Mouse (Mus musculus): ENCODE data around the gene Oxct1. TPM values are rescaled to one million over a fixed set of nuclear protein-coding genes. Genes with fewer than 3 reads are reported as not detected.

Oxct1 gene
- total and polyA plus RNA-seq, 3 experiments: 304 to 1,524 (median 1,394) TPM

DNA sequence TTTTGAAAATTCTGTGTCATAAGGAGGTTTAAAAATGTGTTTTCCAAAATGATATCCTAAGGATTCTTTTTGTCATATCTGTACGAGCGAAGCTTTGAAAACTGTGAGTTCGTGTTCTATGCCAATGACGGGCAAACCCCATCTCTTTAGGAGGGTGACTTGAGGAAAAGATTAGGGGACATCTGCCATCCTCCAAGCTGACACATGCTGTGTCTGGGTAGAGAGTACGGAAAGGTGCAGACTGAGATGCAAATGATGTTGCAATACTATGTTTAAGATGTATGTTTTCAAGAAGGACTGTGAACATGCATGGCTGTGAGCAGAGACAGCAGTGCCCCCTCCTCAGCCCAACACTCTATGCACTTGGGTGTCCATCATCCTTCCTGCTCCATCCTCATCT lies 38.5 kb downstream of the Oxct1 start:
- TF ChIP-seq EP300 (IDR thresholded peaks at IDR 0.05; ENCODE audit: insufficient read depth, low read depth, low read length): no peak
- TF ChIP-seq CTCF (IDR thresholded peaks at IDR 0.05): no peak
- no peak for TF ChIP-seq POLR2A (IDR thresholded peaks at IDR 0.05; ENCODE audit: insufficient read depth, low read depth, low read length)
- no peak overlapping the region for H3K9ac ChIP-seq (ENCODE audit: low read depth, low read length)
- intact Hi-C loops (cut with DNase I): no loop called here
- DNase-seq: no peak
- H3K27ac ChIP-seq: no peak overlapping the region; the same call in 1 of the 2 replicates
- H3K79me2 ChIP-seq (replicated peaks; ENCODE audit: control insufficient read depth, insufficient read depth, low read length): peaks cover 2% of the 10 kb centered on the region; the same call in 1 of the 2 replicates
- peaks cover 4% of the 10 kb centered on the region; the same call in 1 of the 2 replicates for H3K4me1 ChIP-seq (ENCODE audit: control insufficient read depth, insufficient read depth, low read length)
- peaks cover 27% of the 10 kb centered on the region for H3K36me3 ChIP-seq (ENCODE audit: control insufficient read depth, insufficient read depth, low read length)
- 91% methylated on average over 5 of the region's 5 CpGs for WGBS
- no peak overlapping the region for H3K4me3 ChIP-seq
- no peaks in the 10 kb centered on the region for H3K27me3 ChIP-seq (ENCODE audit: control insufficient read depth, insufficient read depth, low read length)

DNA sequence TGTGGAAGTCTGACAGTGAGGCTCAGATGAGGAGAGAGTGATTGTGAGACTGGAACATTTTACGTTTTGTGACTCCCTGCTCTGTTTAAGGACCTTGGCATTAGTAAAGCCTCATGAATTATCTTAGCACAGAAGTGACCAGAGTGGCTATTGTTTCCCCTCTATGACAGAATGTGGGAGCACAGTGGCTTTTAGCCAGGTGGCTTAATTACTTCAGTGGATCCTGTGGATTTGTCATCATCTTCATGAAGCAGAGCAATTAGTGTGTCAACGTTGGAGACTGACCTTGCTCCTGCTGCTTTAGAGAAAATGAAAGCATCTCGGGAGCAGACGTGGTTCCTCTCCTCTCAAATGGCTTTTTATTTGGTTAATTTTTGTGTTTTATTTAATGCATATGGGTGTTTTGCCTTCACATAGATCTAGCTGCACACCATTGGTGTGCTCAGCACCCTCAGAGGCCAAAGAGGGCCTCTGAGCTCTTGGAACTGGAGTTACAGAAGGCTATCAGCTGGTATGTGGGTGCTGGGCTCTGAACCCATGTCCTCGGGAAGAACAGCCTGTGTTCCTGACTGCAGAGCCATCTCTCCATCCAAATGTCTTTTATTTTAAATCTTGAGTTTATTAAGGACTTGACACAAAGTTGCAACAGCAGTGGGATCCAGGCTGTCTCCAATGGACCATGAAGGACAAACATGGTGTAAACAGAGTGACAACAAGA lies 41.2 kb downstream of the Oxct1 start:
- Histone ChIP-seq H3K79me2 (replicated peaks; ENCODE audit: control insufficient read depth, insufficient read depth, low read length) (peaks cover 2% of the 10 kb centered on the region; the same call in 1 of the 2 replicates), H3K27me3 (ENCODE audit: control insufficient read depth, insufficient read depth, low read length) (no peaks in the 10 kb centered on the region), H3K36me3 (ENCODE audit: control insufficient read depth, insufficient read depth, low read length) (peaks cover 23% of the 10 kb centered on the region), H3K27ac (no peak overlapping the region), H3K4me3 (no peak overlapping the region), H3K9ac (ENCODE audit: low read depth, low read length) (no peak overlapping the region), H3K4me1 (ENCODE audit: control insufficient read depth, insufficient read depth, low read length) (peaks cover 4% of the 10 kb centered on the region; the same call in 1 of the 2 replicates)
- WGBS: 69% methylated on average over 5 of the region's 5 CpGs
- intact Hi-C loops (cut with DNase I): no loop called here
- TF ChIP-seq CTCF (IDR thresholded peaks at IDR 0.05) (no peak), POLR2A (IDR thresholded peaks at IDR 0.05; ENCODE audit: insufficient read depth, low read depth, low read length) (no peak), EP300 (IDR thresholded peaks at IDR 0.05; ENCODE audit: insufficient read depth, low read depth, low read length) (no peak)
- DNase-seq: no peak

DNA sequence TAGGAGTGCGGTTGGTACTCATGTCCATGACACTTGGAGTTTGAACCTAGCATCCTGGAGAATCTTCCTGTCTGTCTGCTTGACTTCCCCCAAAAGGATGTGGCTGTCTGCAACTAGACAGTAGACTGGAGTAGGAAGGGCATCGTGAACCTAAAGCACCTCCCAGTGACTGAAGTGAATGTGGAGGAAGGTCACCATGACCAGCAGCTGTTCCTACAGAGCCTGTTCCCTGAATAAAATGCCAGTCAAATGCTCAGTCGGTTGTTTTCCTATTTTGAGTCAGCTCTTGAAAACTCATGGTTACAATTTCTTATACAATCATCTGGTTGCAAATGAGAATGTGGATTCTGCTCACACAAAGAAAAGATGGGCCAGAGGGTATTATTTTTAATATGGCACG lies 51.8 kb downstream of the Oxct1 start:
- intact Hi-C loops (cut with DNase I): no loop called here
- Histone ChIP-seq H3K9ac (ENCODE audit: low read depth, low read length) (no peak overlapping the region), H3K4me3 (no peak overlapping the region), H3K36me3 (ENCODE audit: control insufficient read depth, insufficient read depth, low read length) (peaks cover 16% of the 10 kb centered on the region), H3K4me1 (ENCODE audit: control insufficient read depth, insufficient read depth, low read length) (peaks cover 2% of the 10 kb centered on the region), H3K79me2 (replicated peaks; ENCODE audit: control insufficient read depth, insufficient read depth, low read length) (no peaks in the 10 kb centered on the region), H3K27ac (peak overlapping the region; percentile 5; the same call in 1 of the 2 replicates), H3K27me3 (ENCODE audit: control insufficient read depth, insufficient read depth, low read length) (no peaks in the 10 kb centered on the region)
- TF ChIP-seq POLR2A (IDR thresholded peaks at IDR 0.05; ENCODE audit: insufficient read depth, low read depth, low read length) (no peak), CTCF (IDR thresholded peaks at IDR 0.05) (no peak), EP300 (IDR thresholded peaks at IDR 0.05; ENCODE audit: insufficient read depth, low read depth, low read length) (no peak)
- 70% methylated on average over 4 of the region's 4 CpGs for WGBS
- DNase-seq: no peak

DNA sequence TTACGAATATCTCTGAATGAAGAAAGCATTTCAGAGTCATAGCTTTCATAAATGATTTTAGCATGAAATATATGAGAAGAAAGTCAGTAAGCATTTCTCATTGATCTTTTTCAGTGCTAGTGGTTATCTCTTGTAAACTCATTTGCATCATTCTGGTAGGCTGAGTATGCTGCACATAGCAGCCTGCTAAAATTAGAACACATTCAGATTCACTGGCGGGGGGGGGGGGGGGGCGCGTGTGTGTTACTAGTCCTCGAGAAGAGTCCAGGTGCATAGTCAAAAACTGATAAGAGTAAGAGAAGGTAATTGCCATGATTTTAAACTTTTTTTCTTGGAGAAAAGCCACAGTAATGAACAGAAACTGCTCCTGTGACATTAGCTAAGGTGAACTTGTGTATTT lies 52.6 kb downstream of the Oxct1 start:
- H3K79me2 ChIP-seq (replicated peaks; ENCODE audit: control insufficient read depth, insufficient read depth, low read length): no peaks in the 10 kb centered on the region
- no peak overlapping the region for H3K27ac ChIP-seq
- peaks cover 16% of the 10 kb centered on the region for H3K36me3 ChIP-seq (ENCODE audit: control insufficient read depth, insufficient read depth, low read length)
- DNase-seq: no peak
- WGBS: 66% methylated on average over 5 of the region's 5 CpGs
- TF ChIP-seq CTCF (IDR thresholded peaks at IDR 0.05) (no peak), POLR2A (IDR thresholded peaks at IDR 0.05; ENCODE audit: insufficient read depth, low read depth, low read length) (no peak), EP300 (IDR thresholded peaks at IDR 0.05; ENCODE audit: insufficient read depth, low read depth, low read length) (no peak)
- no peaks in the 10 kb centered on the region for H3K27me3 ChIP-seq (ENCODE audit: control insufficient read depth, insufficient read depth, low read length)
- H3K4me1 ChIP-seq (ENCODE audit: control insufficient read depth, insufficient read depth, low read length): peaks cover 2% of the 10 kb centered on the region
- no peak overlapping the region for H3K4me3 ChIP-seq
- intact Hi-C loops (cut with DNase I): no loop called here
- no peak overlapping the region for H3K9ac ChIP-seq (ENCODE audit: low read depth, low read length)

DNA sequence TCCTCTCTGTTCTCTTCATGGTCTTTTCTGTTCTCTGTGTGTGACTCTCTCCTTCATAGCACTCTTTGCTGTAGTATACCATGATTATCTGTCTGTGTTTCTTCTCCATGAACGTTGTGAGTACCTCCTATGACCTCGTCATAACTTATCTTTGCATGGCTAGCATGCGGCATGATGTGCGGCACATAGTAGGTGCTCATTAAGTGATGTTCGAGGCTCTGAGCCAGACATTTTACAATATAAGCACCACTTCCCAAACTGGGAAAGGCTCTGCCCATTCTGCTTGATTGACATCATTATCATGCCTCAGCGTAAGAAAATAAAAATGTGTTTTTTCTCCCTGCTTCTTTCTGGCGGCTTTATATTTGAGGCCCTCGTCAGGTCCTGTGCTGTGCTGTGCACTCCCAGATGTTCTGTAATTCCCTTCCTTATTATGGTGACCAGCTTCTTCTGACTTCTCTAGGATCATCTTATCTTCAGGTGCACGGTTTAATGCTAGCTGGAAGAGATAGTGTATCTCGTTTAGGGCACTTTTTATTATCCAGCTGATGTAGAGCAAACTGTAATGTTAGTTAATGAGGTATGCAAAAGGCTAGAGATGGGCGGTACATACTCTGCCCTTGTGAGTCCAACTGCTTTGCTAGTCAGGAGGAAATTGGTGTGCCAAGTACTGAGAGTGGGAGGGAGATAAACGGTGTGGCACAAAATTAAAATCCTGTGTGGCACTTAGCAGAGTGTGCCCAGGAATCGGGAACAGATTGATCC lies 53.4 kb downstream of the Oxct1 start:
- no peak overlapping the region for H3K4me3 ChIP-seq
- no peak for TF ChIP-seq CTCF (IDR thresholded peaks at IDR 0.05)
- no peak for TF ChIP-seq POLR2A (IDR thresholded peaks at IDR 0.05; ENCODE audit: insufficient read depth, low read depth, low read length)
- no peak for TF ChIP-seq EP300 (IDR thresholded peaks at IDR 0.05; ENCODE audit: insufficient read depth, low read depth, low read length)
- intact Hi-C loops (cut with DNase I): no loop called here
- no peaks in the 10 kb centered on the region for H3K27me3 ChIP-seq (ENCODE audit: control insufficient read depth, insufficient read depth, low read length)
- H3K27ac ChIP-seq: no peak overlapping the region
- DNase-seq: no peak
- WGBS: 73% methylated on average over 13 of the region's 13 CpGs
- H3K79me2 ChIP-seq (replicated peaks; ENCODE audit: control insufficient read depth, insufficient read depth, low read length): no peaks in the 10 kb centered on the region
- peaks cover 16% of the 10 kb centered on the region for H3K36me3 ChIP-seq (ENCODE audit: control insufficient read depth, insufficient read depth, low read length)
- peaks cover 2% of the 10 kb centered on the region for H3K4me1 ChIP-seq (ENCODE audit: control insufficient read depth, insufficient read depth, low read length)
- H3K9ac ChIP-seq (ENCODE audit: low read depth, low read length): no peak overlapping the region
